Mouse (Mus musculus) MEL (cell line): ENCODE measurements around the gene Csf2ra.

Source experiments
- CTCF ChIP-seq, 3 experiments: IDR thresholded peaks in 2 of 3; conservative IDR thresholded peaks in 1 of 3; 2 replicates each; pipeline ENCODE4 v1.5.1; 2011 to 2012; ENCODE audit warnings: low read length in 3 of 3, low read depth in 2 of 3, mild to moderate bottlenecking in 2 of 3, improper control_type of control experiment in 1 of 3, inconsistent platforms in 1 of 3, mixed read lengths in 1 of 3, moderate library complexity in 1 of 3; ENCODE audit not compliant: control insufficient read depth in 1 of 3, insufficient read depth in 1 of 3, poor library complexity in 1 of 3, severe bottlenecking in 1 of 3
- EP300 ChIP-seq, 2 experiments: IDR thresholded peaks; 2 replicates each; pipeline ENCODE4 v1.6.1; 2011; ENCODE audit warnings: improper control_type of control experiment in 2 of 2, low read length in 2 of 2, low read depth in 1 of 2, mild to moderate bottlenecking in 1 of 2
- RCOR1 ChIP-seq: IDR thresholded peaks from 2 replicates; pipeline ENCODE4 v1.6.1; 2012; ENCODE audit warnings: low read depth, mild to moderate bottlenecking, inconsistent platforms, low read length, improper control_type of control experiment
- SIN3A ChIP-seq: IDR thresholded peaks from 2 replicates; pipeline ENCODE4 v1.6.1; 2012; ENCODE audit warnings: low read length, improper control_type of control experiment, inconsistent platforms

DNA sequence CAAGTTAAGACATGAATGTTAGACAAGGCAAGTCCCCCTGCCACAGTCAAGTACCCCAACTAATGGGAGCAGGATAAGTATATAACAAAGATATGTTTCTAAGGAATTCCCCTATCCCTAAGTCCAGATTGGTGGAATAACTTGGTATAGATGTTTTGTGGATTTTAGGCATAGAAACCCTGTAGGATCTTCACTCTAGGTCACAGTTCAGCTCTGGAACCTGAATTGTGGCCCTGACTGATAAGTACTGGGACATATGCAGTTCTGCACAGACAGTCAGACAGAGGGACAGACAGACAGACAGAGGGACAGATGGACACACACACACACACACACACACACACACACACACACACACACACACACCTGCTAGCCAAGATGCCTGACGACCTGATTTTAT lies 36.0 kb upstream of the Csf2ra start:
- TF ChIP-seq CTCF (IDR thresholded peaks at IDR 0.05 in 2 of 3, conservative IDR thresholded peaks at IDR 0.05 in 1 of 3; ENCODE audit: control insufficient read depth in 1 of 3, insufficient read depth in 1 of 3, low read depth in 2 of 3, low read length in 3 of 3, poor library complexity in 1 of 3, severe bottlenecking in 1 of 3) (no peak), RCOR1 (no peak), SIN3A (no peak), EP300 (IDR thresholded peaks at IDR 0.05; ENCODE audit: low read depth in 1 of 2, low read length in 2 of 2) (no peak)
